Mouse (Mus musculus) neutrophil, adult 65 days (primary cell): ENCODE results near the gene Chrnb1. TPM values are rescaled to one million over a fixed set of nuclear protein-coding genes. Genes with fewer than 3 reads are reported as not detected.

Source experiments
- total RNA-seq: library from RNA; stranded (reverse); gene quantifications from 2 replicates; pipeline ENCODE4 v1.2.4, GENCODE M21; 2023

Gene Chrnb1
- total RNA-seq: 0.54 and 1.0 TPM in 2 replicates

GRCm38 (mm10) chr11:69795168-69795982 is at the start of gene Chrnb1:
TSS of gene Chrnb1 (minus strand) at chr11:69795943.

GRCm38 (mm10) chr11:69837952-69838713 is 42.4 kb upstream of the Chrnb1 start, which contains the start of gene Tmem256:
TSS of gene Tmem256 (plus strand) at chr11:69838514.

GRCm38 (mm10) chr11:69837604-69837951 is 41.8 kb upstream of the Chrnb1 start, which contains the start of gene Nlgn2:
TSS of gene Nlgn2 (minus strand) at chr11:69837784.

GRCm38 (mm10) chr11:69822080-69822479 is 26.3 kb upstream of the Chrnb1 start, which contains the start of gene Spem1:
TSS of gene Spem1 (minus strand) at chr11:69822180.

GRCm38 (mm10) chr11:69818365-69818764 is 22.6 kb upstream of the Chrnb1 start, which contains the start of gene Spem2:
TSS of gene Spem2 (minus strand) at chr11:69818465.

GRCm38 (mm10) chr11:69815155-69815554 is 19.4 kb upstream of the Chrnb1 start, which contains the start of gene Gm39566:
TSS of gene Gm39566 (minus strand) at chr11:69815298.

GRCm38 (mm10) chr11:69804972-69805909 is 9.5 kb upstream of the Chrnb1 start, which contains the start of gene Tmem102:
TSS of gene Tmem102 (minus strand) at chr11:69805624.

GRCm38 (mm10) chr11:69801379-69801977 is 5.7 kb upstream of the Chrnb1 start, which contains the start of gene Fgf11:
TSS of gene Fgf11 (minus strand) at chr11:69801857.

GRCm38 (mm10) chr11:69765221-69766125 is 30.3 kb downstream of the Chrnb1 start, which contains the start of gene Zbtb4:
TSS of gene Zbtb4 (plus strand) at chr11:69765912.

GRCm38 (mm10) chr11:69761868-69762267 is 33.9 kb downstream of the Chrnb1 start, which contains the start of gene Slc35g3:
TSS of gene Slc35g3 (minus strand) at chr11:69761968.

GRCm38 (mm10) chr11:69758478-69758970 is 37.2 kb downstream of the Chrnb1 start, which contains the start of gene Polr2a:
TSS of gene Polr2a (minus strand) at chr11:69758637.

Other genes starting within 250 kb of the Chrnb1 start
- gene Dnah2, start 246.8 kb downstream of the Chrnb1 start, total RNA-seq: 2.1 and 6.3 TPM in 2 replicates
- 0.23 and 0.28 TPM in 2 replicates for gene Efnb3, start 235.7 kb downstream of the Chrnb1 start, total RNA-seq
- 9.3 and 11.2 TPM in 2 replicates for gene Wrap53, start 215.7 kb downstream of the Chrnb1 start, total RNA-seq
- 33.7 and 43.7 TPM in 2 replicates for gene Trp53, start 215.6 kb downstream of the Chrnb1 start, total RNA-seq
- gene Atp1b2, start 190.0 kb downstream of the Chrnb1 start, total RNA-seq: not detected in 2 replicates
- not detected in 2 replicates for gene Shbg, start 178.0 kb downstream of the Chrnb1 start, total RNA-seq
- gene Sat2, start 173.9 kb downstream of the Chrnb1 start, total RNA-seq: not detected in 2 replicates
- gene Fxr2, start 163.0 kb downstream of the Chrnb1 start, total RNA-seq: 43.9 and 65.2 TPM in 2 replicates
- 0.95 TPM in 1 of 2 replicates, not detected in the other for gene Sox15, start 140.6 kb downstream of the Chrnb1 start, total RNA-seq
- 67.2 and 77.6 TPM in 2 replicates for gene Mpdu1, start 133.3 kb downstream of the Chrnb1 start, total RNA-seq
- 79.5 and 104 TPM in 2 replicates for gene Cd68, start 129.8 kb downstream of the Chrnb1 start, total RNA-seq
- gene Eif4a1, start 123.5 kb downstream of the Chrnb1 start, total RNA-seq: 525 and 565 TPM in 2 replicates
- 77.3 and 91.6 TPM in 2 replicates for gene Senp3, start 113.9 kb downstream of the Chrnb1 start, total RNA-seq
- 10.0 and 11.1 TPM in 2 replicates for gene Tnfsf13, start 110.2 kb downstream of the Chrnb1 start, total RNA-seq
- gene Tnfsf12, start 100.1 kb downstream of the Chrnb1 start, total RNA-seq: 7.3 and 8.2 TPM in 2 replicates
- gene Tnfsfm13, start 99.8 kb downstream of the Chrnb1 start, total RNA-seq: 1.4 and 4.9 TPM in 2 replicates
- gene Polr2a, start 37.3 kb downstream of the Chrnb1 start, total RNA-seq: 74.6 and 76.6 TPM in 2 replicates
- gene Slc35g3, start 34.0 kb downstream of the Chrnb1 start, total RNA-seq: not detected in 2 replicates
- gene Zbtb4, start 30.0 kb downstream of the Chrnb1 start, total RNA-seq: 0.70 and 1.2 TPM in 2 replicates
- not detected in 2 replicates for gene Fgf11, start 5.9 kb upstream of the Chrnb1 start, total RNA-seq
- not detected in 2 replicates for gene Tmem102, start 9.7 kb upstream of the Chrnb1 start, total RNA-seq
- gene Gm39566, start 19.4 kb upstream of the Chrnb1 start, total RNA-seq: not detected in 2 replicates
- not detected in 2 replicates for gene Spem2, start 22.5 kb upstream of the Chrnb1 start, total RNA-seq
- not detected in 2 replicates for gene Spem1, start 26.2 kb upstream of the Chrnb1 start, total RNA-seq
- gene Nlgn2, start 41.8 kb upstream of the Chrnb1 start, total RNA-seq: 0.88 and 1.8 TPM in 2 replicates
- 76.0 and 86.7 TPM in 2 replicates for gene Tmem256, start 42.6 kb upstream of the Chrnb1 start, total RNA-seq
- 26.2 and 36.2 TPM in 2 replicates for gene Plscr3, start 50.4 kb upstream of the Chrnb1 start, total RNA-seq
- not detected in 2 replicates for gene Tnk1, start 62.8 kb upstream of the Chrnb1 start, total RNA-seq
- gene Tmem95, start 82.1 kb upstream of the Chrnb1 start, total RNA-seq: 0.84 TPM in 1 of 2 replicates, not detected in the other
- 6.8 TPM in 2 replicates for gene Kctd11, start 85.5 kb upstream of the Chrnb1 start, total RNA-seq
- 262 and 323 TPM in 2 replicates for gene Acap1, start 99.6 kb upstream of the Chrnb1 start, total RNA-seq
- 1.2 and 2.6 TPM in 2 replicates for gene 2810408A11Rik, start 105.0 kb upstream of the Chrnb1 start, total RNA-seq
- 17.7 and 25.0 TPM in 2 replicates for gene Neurl4, start 105.1 kb upstream of the Chrnb1 start, total RNA-seq
- gene Gps2, start 117.9 kb upstream of the Chrnb1 start, total RNA-seq: 71.0 and 76.8 TPM in 2 replicates
- gene Eif5a, start 126.0 kb upstream of the Chrnb1 start, total RNA-seq: 429 and 447 TPM in 2 replicates
- not detected in 2 replicates for gene Ybx2, start 139.9 kb upstream of the Chrnb1 start, total RNA-seq
- gene Slc2a4, start 152.2 kb upstream of the Chrnb1 start, total RNA-seq: 0.20 TPM in 1 of 2 replicates, not detected in the other
- not detected in 2 replicates for gene Cldn7, start 168.8 kb upstream of the Chrnb1 start, total RNA-seq
- gene Ctdnep1, start 185.2 kb upstream of the Chrnb1 start, total RNA-seq: 57.0 and 90.8 TPM in 2 replicates
- 24.6 and 25.4 TPM in 2 replicates for gene Elp5, start 186.6 kb upstream of the Chrnb1 start, total RNA-seq
- 585 and 586 TPM in 2 replicates for gene Gabarap, start 195.2 kb upstream of the Chrnb1 start, total RNA-seq
- 41.1 and 46.0 TPM in 2 replicates for gene Phf23, start 199.8 kb upstream of the Chrnb1 start, total RNA-seq
- gene Dvl2, start 204.7 kb upstream of the Chrnb1 start, total RNA-seq: 18.1 and 19.3 TPM in 2 replicates
- 41.4 and 52.4 TPM in 2 replicates for gene Acadvl, start 219.5 kb upstream of the Chrnb1 start, total RNA-seq
- gene Dlg4, start 221.0 kb upstream of the Chrnb1 start, total RNA-seq: 3.3 and 6.2 TPM in 2 replicates